Mouse (Mus musculus): ENCODE results near the gene Cic. TPM values are rescaled to one million over a fixed set of nuclear protein-coding genes. Genes with fewer than 3 reads are reported as not detected.
A peak's percentile ranks its signal among the peaks of the same experiment; 100 is the strongest.

Gene Cic
- 19.4 and 20.6 TPM in 2 replicates for polyA plus RNA-seq (2016; fragmentation: Nextera tagmentation; extraction: Ambion mirVana)

DNA sequence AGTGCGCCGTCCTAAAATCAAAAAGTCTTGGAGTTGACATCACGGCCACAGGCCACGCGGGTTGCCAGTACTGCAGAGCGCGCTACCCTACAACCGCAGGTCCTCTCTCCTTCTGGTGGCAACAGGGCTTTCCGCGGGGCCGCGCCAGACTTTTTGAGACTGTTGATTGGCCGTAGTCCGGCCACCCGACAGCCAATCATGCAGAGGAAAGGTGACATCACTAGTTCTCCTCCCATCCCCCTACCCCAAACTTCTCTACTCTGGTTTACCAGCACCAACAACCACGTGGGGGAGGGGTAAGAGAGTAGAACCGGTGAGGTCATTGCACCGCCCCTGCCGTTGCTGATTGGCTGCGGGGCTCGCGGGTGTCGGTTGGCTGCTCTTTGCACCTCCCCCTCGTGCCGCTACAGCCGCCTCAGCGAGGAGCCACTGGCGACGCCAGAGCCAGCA lies at the start of gene Cic:
Cic (plus strand) TSS at position 404 of the 450 bp plus-strand sequence.
- H3K27me3 ChIP-seq (ENCODE audit: poor library complexity, severe bottlenecking) = peaks cover 6% of the 10 kb centered on the region; the same call in 1 of the 2 replicates
- peak within 1 kb of the TSS; percentile 95 for H3K27ac ChIP-seq
- peaks cover 17% of the 10 kb centered on the region for H3K36me3 ChIP-seq (replicated peaks)
- peaks cover 45% of the 10 kb centered on the region for H3K4me1 ChIP-seq
- peak; percentile 99 for DNase-seq (ENCODE audit: extremely low spot score, low spot score)
- no peaks in the 10 kb centered on the region for H3K9me3 ChIP-seq
- WGBS = under 1% methylated on average over 29 of the region's 29 CpGs
- peak within 1 kb of the TSS; percentile 86 for H3K4me3 ChIP-seq

DNA sequence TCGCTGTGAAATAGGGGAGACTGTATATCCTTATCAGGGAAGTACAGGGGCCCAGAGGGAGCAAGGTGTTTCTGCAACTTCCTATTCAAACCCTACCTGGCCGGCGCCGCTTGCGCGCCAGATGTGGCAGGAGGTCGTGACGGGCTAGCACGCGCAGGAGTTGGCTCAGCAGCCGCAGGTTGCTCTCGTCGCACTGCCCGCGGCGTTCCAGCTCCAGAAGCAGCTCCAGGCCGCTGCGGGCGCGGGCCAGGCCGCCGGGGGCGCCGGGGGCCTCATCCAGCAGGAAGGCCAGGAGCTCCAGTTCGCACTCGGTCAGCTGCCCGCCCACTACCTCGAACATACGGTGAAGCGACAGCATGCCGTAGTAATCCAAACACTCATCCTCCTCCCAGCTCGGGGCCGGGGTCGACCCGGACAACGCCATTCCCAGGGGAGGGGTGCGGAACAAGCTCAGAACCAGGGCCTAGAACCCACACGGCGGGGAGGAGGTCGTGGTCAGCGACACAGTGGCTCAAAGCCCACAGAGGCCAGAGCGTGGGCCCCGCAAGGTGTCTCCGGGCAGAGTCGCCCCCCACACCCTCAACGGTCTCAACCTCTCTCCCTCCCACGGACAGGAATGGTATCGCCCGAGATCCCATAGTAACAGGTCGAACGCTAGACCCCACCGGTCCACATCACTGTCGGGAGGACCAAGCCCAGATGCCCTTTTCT lies 48.6 kb upstream of the Cic start:
- peak; percentile 84 for DNase-seq (ENCODE audit: extremely low spot score, low spot score)
- Histone ChIP-seq H3K4me1 (peaks cover 48% of the 10 kb centered on the region), H3K27ac (peak overlapping the region; percentile 96), H3K4me3 (peak overlapping the region; percentile 71), H3K9me3 (no peaks in the 10 kb centered on the region), H3K36me3 (replicated peaks) (peaks cover 23% of the 10 kb centered on the region), H3K27me3 (ENCODE audit: poor library complexity, severe bottlenecking) (no peaks in the 10 kb centered on the region)
- 1% methylated on average over 53 of the region's 53 CpGs for WGBS

DNA sequence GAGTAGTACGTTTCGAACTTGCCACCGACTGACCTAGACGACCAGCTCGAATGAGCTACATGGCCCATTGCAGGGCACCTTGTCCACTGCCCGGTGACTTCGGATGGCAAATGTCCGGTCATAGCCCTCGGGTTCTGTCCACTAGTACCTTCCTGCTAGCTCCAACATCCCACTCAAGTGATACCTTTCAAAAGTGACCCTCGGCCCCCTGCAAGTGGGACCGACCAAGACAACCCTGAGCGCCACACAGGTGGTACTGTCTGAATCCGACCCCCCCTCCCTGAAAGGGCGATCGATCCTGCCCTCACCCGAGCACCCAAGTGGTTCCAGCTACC lies 48.1 kb upstream of the Cic start:
- peaks cover 48% of the 10 kb centered on the region for H3K4me1 ChIP-seq
- peaks cover 25% of the 10 kb centered on the region for H3K36me3 ChIP-seq (replicated peaks)
- peak overlapping the region; percentile 71 for H3K4me3 ChIP-seq
- H3K27me3 ChIP-seq (ENCODE audit: poor library complexity, severe bottlenecking) = no peaks in the 10 kb centered on the region
- H3K9me3 ChIP-seq = no peaks in the 10 kb centered on the region
- no peak for DNase-seq (ENCODE audit: extremely low spot score, low spot score)
- WGBS = under 1% methylated on average over 16 of the region's 16 CpGs
- H3K27ac ChIP-seq = peak overlapping the region; percentile 96

DNA sequence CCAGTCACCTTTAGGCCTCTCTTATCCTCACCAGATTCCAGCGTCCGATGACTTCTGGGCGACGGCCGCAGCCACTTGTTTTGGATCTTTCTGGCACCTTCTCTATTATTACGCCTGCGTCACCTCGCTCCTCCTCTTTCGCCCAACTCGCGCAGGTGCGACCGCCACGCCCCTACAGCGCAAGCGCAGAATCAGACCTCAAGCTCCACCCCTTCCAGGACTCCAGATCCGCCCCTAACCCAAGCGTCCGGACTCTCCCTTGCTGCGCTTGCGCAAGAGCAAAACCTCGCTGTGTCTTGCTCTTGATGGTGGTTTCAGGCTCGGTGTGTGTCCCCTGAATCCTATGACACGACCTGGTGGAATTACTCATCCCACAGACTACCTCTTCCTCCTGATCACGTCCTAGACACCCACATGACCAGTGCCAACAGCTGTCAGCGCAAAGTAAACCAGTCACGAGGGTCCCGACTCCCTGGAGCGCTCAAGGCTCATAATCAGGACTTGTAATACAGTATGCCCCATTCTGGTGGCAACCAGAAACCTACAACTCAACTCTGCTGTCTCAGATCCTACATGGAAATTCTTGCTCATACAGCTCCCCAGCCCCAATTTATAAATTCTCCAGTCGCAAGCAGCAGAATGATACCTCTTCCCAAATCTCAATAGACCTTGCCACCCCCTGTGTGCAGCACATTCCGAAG lies 47.6 kb upstream of the Cic start:
- Histone ChIP-seq H3K9me3 (no peaks in the 10 kb centered on the region), H3K4me1 (peaks cover 48% of the 10 kb centered on the region), H3K27ac (peak overlapping the region; percentile 96), H3K27me3 (ENCODE audit: poor library complexity, severe bottlenecking) (no peaks in the 10 kb centered on the region), H3K4me3 (peak overlapping the region; percentile 71), H3K36me3 (replicated peaks) (peaks cover 30% of the 10 kb centered on the region)
- WGBS = 3% methylated on average over 31 of the region's 31 CpGs
- peak; percentile 95 for DNase-seq (ENCODE audit: extremely low spot score, low spot score)

DNA sequence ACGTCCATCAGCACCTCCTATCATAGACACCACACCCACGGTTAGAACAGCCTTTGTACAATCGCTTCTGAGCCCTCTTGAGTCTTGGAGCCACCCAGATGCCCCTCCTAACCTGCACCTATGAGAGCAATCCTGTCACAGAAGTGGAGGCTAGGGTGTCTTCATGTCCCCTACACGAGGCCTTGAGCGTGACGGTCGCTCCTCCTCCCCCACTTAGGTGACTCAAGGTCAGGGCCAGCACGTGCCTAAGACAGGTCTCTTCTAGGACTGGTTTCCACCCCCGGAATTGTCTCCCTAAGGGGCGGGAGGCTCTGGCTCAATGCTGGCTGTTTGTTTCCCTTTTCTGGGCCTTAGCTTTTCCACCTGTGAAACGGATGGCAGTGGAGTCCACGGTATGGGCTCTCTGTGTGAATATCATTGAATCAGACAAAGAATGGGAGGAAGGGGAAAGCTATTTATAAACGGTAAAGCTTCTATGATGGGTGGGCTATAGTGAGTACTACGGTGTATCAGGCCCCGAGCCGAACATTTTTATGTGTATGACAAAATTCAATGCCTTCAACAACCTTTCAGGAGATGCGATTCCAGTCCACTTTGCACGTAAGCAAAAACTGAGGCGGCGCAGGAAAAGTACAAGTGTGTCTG lies 46.9 kb upstream of the Cic start, which contains the start of gene Dedd2:
Dedd2 (minus strand) TSS at position 159 of the 645 bp plus-strand sequence.
- Histone ChIP-seq H3K36me3 (replicated peaks) (peaks cover 31% of the 10 kb centered on the region), H3K4me3 (peak within 1 kb of the TSS; percentile 71), H3K9me3 (no peaks in the 10 kb centered on the region), H3K27me3 (ENCODE audit: poor library complexity, severe bottlenecking) (no peaks in the 10 kb centered on the region), H3K27ac (peak within 1 kb of the TSS; percentile 96), H3K4me1 (peaks cover 48% of the 10 kb centered on the region)
- DNase-seq (ENCODE audit: extremely low spot score, low spot score) = peak; percentile 28
- 12% methylated on average over 20 of the region's 20 CpGs for WGBS

- peaks cover 37% of the 10 kb centered on the region for H3K36me3 ChIP-seq (replicated peaks)
- H3K4me1 ChIP-seq = peaks cover 48% of the 10 kb centered on the region
- peak within 1 kb of the TSS; percentile 96 for H3K27ac ChIP-seq
- no peaks in the 10 kb centered on the region for H3K9me3 ChIP-seq
- peak; percentile 98 for DNase-seq (ENCODE audit: extremely low spot score, low spot score)
- under 1% methylated on average over 45 of the region's 45 CpGs for WGBS
- no peaks in the 10 kb centered on the region for H3K27me3 ChIP-seq (ENCODE audit: poor library complexity, severe bottlenecking)
- peak within 1 kb of the TSS; percentile 71 for H3K4me3 ChIP-seq
Observed at GRCm38 (mm10) chr7:25221102-25221883, 46.2 kb upstream of the Cic start, which contains the start of gene Zfp526. Gene Zfp526, plus strand, starts transcription at chr7:25221425.

DNA sequence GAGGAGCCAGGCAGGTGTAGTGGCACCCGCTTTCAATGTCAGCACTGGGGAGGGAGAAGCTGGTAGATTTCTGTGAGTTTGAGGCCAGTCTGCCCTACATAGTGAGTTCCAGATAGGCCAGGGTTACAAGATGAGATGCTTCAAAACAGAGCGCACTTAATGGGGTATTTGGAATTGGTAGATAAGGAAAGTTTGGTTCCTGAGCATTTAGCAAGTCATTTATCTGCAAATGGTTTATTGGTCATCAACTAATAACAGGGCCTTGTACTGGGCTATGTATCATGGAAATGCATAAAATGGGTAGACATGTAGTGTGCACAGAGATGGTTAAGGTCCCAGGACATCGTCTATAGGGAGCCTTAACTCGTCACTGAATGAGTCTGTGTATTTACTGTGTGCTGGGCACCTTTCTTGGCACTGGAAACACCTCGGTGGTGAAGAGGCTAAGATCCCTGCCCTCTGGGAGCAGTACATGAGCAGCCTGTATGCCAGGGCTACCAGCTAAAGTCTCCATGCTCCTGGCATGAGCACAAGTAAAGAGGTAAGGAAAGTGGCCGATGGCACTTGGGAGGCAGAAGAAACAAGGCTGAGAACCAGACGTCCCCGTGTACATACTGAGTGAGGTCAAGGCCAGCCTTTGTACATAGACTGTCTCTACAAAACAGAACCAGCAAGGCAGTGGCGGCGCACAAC lies 45.1 kb upstream of the Cic start:
- 88% methylated on average over 10 of the region's 10 CpGs for WGBS
- Histone ChIP-seq H3K4me3 (peak overlapping the region; percentile 71), H3K36me3 (replicated peaks) (peaks cover 47% of the 10 kb centered on the region), H3K4me1 (peaks cover 48% of the 10 kb centered on the region), H3K27me3 (ENCODE audit: poor library complexity, severe bottlenecking) (no peaks in the 10 kb centered on the region), H3K27ac (peak overlapping the region; percentile 96), H3K9me3 (no peaks in the 10 kb centered on the region)
- DNase-seq (ENCODE audit: extremely low spot score, low spot score) = no peak

- H3K4me3 ChIP-seq = no peak overlapping the region
- peaks cover 4% of the 10 kb centered on the region for H3K4me1 ChIP-seq
- H3K36me3 ChIP-seq (replicated peaks) = peaks cover 98% of the 10 kb centered on the region
- H3K9me3 ChIP-seq = no peaks in the 10 kb centered on the region
- no peak for DNase-seq (ENCODE audit: extremely low spot score, low spot score)
- WGBS = 92% methylated on average over 1 of the region's 1 CpGs
- no peaks in the 10 kb centered on the region for H3K27me3 ChIP-seq (ENCODE audit: poor library complexity, severe bottlenecking)
- no peak overlapping the region for H3K27ac ChIP-seq
Observed at GRCm38 (mm10) chr7:25227523-25228300, 39.8 kb upstream of the Cic start.

- WGBS = 87% methylated on average over 9 of the region's 9 CpGs
- peaks cover 99% of the 10 kb centered on the region for H3K36me3 ChIP-seq (replicated peaks)
Observed at GRCm38 (mm10) chr7:25230690-25231285, 36.7 kb upstream of the Cic start.

DNA sequence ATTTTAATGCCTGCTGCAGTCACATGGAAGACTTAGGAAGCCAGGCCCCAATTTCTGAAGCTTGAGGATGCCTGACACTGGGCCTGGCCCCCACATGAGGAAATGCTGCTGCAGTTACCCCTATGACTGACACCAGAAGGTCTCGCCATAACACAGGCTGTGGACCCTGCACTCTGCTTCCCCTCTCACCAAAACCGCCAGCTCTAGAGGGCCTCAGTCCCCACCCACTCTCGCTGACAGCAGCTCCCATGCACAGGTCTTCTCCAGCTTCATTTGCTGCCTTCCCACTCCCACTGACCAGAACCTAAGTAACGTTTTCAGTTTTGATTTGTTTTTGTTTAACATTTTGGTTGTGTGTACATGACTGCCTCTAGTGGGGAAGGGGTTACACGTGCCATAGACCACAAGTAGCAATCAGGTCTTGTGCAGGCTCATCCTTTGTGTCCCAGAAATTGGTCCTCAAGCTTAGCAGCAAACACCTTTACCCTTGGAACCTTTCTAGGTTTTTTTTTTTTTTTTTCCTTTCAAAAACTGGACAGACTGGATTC lies 35.3 kb upstream of the Cic start:
- WGBS = 72% methylated on average over 5 of the region's 5 CpGs
- no peak for DNase-seq (ENCODE audit: extremely low spot score, low spot score)

More at GRCm38 (mm10) chr7:25230690-25231285, 36.7 kb upstream of the Cic start:
- Histone ChIP-seq H3K4me1 (peaks cover 7% of the 10 kb centered on the region), H3K4me3 (no peak overlapping the region), H3K27ac (no peak overlapping the region), H3K27me3 (ENCODE audit: poor library complexity, severe bottlenecking) (no peaks in the 10 kb centered on the region), H3K9me3 (no peaks in the 10 kb centered on the region)
- no peak for DNase-seq (ENCODE audit: extremely low spot score, low spot score)

GRCm38 (mm10) chr7:25233061-25233460 lies 34.4 kb upstream of the Cic start:
- H3K36me3 ChIP-seq (replicated peaks) = peaks cover 77% of the 10 kb centered on the region
- no peak overlapping the region for H3K27ac ChIP-seq
- H3K27me3 ChIP-seq (ENCODE audit: poor library complexity, severe bottlenecking) = no peaks in the 10 kb centered on the region
- H3K4me3 ChIP-seq = no peak overlapping the region
- WGBS = 91% methylated on average over 2 of the region's 2 CpGs
- H3K9me3 ChIP-seq = no peaks in the 10 kb centered on the region
- no peak for DNase-seq (ENCODE audit: extremely low spot score, low spot score)
- H3K4me1 ChIP-seq = peaks cover 19% of the 10 kb centered on the region

More for the DNA sequence above, 35.3 kb upstream of the Cic start:
- no peaks in the 10 kb centered on the region for H3K9me3 ChIP-seq
- no peaks in the 10 kb centered on the region for H3K27me3 ChIP-seq (ENCODE audit: poor library complexity, severe bottlenecking)
- H3K4me1 ChIP-seq = peaks cover 19% of the 10 kb centered on the region
- H3K4me3 ChIP-seq = no peak overlapping the region
- no peak overlapping the region for H3K27ac ChIP-seq
- peaks cover 86% of the 10 kb centered on the region for H3K36me3 ChIP-seq (replicated peaks)
